25 mouse cellular contexts compared by ENCODE assay signal in the genomic region with DNA sequence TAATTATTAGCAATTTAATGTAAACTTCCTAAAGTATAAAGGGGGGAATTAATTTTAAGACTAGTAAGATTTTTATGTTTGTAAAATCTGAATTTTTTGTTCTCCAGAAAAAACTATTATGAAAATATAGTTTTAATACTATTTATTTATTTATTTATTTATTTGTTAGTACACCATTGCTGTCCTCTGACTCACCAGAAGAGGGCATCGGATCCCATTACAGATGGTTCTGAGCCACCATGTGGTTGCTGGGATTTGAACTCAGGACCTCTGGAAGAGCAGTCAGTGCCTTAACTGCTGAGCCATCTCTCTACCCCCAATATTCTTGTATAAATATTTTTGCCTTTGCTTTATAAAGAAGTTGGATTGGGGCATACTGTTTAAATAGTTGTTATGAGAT.
DNase-seq lines count a peak whose midpoint lies in the region; TF ChIP-seq lines count a peak whose summit lies in the region.
"Had no signal": no experiment of that assay in that cellular context is flagged by ENCODE, and none has a peak within 500 bp of the region (broad histone marks: within the 10 kb centered on the region; RNA-seq: fewer than 3 reads in every experiment).

No protein-coding gene starts in this region.

- no peak overlapping the region for H3K27ac ChIP-seq in gastrocnemius, adult 2 months
- no peak overlapping the region for H3K27ac ChIP-seq in layer of hippocampus, adult 2 months
- H3K27ac ChIP-seq: forebrain, embryonic 13.5 days; heart, embryonic 10.5 days; limb, embryonic 13.5 days; neural tube, embryonic 13.5 days had no signal

- H3K4me3 ChIP-seq in gastrocnemius, adult 2 months, result no peak overlapping the region
- no peak overlapping the region for H3K4me3 ChIP-seq in layer of hippocampus, adult 2 months
- H3K4me3 ChIP-seq: forebrain, embryonic 13.5 days; heart, embryonic 10.5 days; limb, embryonic 13.5 days; myocyte; neural tube, embryonic 13.5 days had no signal

- intact Hi-C loops in gastrocnemius, adult 2 months (cut with DNase I), result no loop called here

- TF ChIP-seq CTCF in gastrocnemius, adult 2 months (IDR thresholded peaks at IDR 0.05), result peak; percentile 44
- TF ChIP-seq CTCF in layer of hippocampus, adult 2 months (conservative IDR thresholded peaks at IDR 0.05), result peak; percentile 64

- no peak for DNase-seq in gastrocnemius, adult 2 months
- no peak for DNase-seq in gastrocnemius, postnatal 10 days
- no peak for DNase-seq in layer of hippocampus, adult 2 months (ENCODE audit: low spot score in 2 of 2)
- DNase-seq in layer of hippocampus, adult 11-12 months (ENCODE audit: low spot score), result no peak
- peak; percentile 6 for DNase-seq in lung, postnatal 36 days
- no peak for DNase-seq in lung, adult 18-20 months
- DNase-seq in cerebellum, adult 9-10 months, result no peak
- DNase-seq: adrenal gland, postnatal 14 days; cerebellum, adult 2 months; cerebellum, postnatal 36 days; embryo, embryonic 11 days; kidney, adult 11 months; kidney, postnatal 14 days; layer of hippocampus, postnatal 36 days; lung, adult 2 months; lung, postnatal 4 days; midbrain, embryonic 14.5 days; right cerebral cortex, postnatal 4 days; thymus, adult 2 months; thymus, postnatal 4 days had no signal
